Mouse (Mus musculus) heart, adult 2 months (tissue): Measurements from ENCODE around the gene Ptpn1.

Source experiments
- CTCF ChIP-seq: fragments of 200-600 bp; IDR thresholded peaks from 2 replicates; pipeline ENCODE4 v1.8.1; 2022; ENCODE audit warnings: antibody characterized with exemption, mild to moderate bottlenecking, moderate library complexity
- EP300 ChIP-seq: fragments of 200-500 bp; IDR thresholded peaks from 2 replicates; pipeline ENCODE4 v1.6.1; 2011; ENCODE audit warnings: low read depth, low read length, control low read depth; ENCODE audit not compliant: insufficient read depth
- POLR2A ChIP-seq: fragments of 200-500 bp; IDR thresholded peaks from 2 replicates; pipeline ENCODE4 v1.6.1; 2011; ENCODE audit warnings: mild to moderate bottlenecking, low read depth, low read length, control low read depth; ENCODE audit not compliant: insufficient read depth

DNA sequence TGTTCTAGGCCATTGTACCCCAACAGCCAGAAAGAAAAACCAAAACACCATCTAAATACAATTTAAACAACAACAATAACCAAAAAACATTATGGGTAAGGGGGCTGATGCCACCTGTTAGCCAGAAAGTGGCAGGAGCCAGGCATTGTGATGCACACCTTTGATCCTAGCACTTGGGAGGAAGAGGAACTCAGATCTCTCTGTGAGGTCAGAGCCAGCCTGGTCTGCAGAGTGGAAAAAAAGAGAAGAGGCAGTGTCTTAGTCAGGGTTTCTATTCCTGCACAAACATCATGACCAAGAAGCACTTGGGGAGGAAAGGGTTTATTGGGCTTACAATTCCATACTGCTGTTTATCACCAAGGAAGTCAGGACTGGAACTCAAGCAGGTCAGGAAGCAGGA lies 25.1 kb upstream of the Ptpn1 start:
- TF ChIP-seq CTCF: no peak
- TF ChIP-seq POLR2A: no peak
- no peak for TF ChIP-seq EP300
